Mouse (Mus musculus): Measurements from ENCODE around the gene Lemd2.

The Lemd2 gene

DNA sequence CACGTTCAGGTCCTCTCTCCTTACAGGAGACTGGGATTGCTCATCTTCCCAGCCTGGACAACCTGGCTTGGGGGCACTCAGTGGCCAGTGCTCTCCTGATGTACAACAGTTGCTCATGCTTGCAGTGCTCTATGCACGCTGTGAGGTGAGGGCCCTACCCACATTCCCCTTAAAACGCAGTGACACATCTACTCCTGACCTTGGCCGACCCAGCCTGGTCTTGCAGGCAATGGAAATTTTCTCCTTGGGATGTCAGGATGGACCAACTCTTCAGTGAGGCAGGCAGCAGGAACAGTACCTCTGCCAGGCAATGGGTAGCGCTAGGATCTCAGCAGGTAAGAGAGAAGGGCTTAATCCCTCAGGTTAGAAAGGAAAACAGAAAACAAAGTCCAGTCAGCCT lies 17.2 kb downstream of the Lemd2 start:
- DNase-seq, result no peak

GRCm38 (mm10) chr17:27186068-27186467 lies 18.2 kb downstream of the Lemd2 start:
- DNase-seq, result no peak

DNA sequence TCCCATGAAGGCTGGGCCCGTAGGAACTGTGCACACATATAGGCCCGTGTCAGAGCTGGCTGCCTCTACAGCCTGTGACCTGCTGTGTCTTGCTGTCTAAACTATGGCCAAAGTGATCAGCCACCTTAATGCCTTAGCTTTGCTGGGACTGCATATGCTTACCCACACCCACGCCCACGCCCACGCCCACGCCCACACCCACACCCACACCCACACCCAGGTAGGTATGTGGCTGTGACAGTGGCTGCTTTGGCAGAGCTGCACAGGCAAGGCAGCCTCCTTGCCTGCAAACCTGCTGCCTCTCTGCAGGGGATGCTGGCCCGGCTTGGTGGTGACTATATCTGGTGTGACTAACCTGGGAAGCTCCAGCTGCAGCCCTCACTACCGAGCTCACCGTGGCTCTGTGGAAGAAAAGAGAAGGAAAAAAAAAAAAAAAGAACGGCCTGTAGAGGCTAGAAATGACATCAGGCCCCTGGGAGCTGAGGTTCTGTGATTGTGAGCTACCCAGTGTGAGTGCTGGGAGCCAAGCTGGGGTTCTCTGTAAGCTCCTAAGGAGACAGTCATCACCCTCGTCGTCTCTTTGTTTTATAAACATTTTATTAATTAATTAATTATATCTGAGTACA lies 20.5 kb downstream of the Lemd2 start:
- no peak for DNase-seq

GRCm38 (mm10) chr17:27182401-27182800 lies 21.9 kb downstream of the Lemd2 start:
- DNase-seq, result no peak

DNA sequence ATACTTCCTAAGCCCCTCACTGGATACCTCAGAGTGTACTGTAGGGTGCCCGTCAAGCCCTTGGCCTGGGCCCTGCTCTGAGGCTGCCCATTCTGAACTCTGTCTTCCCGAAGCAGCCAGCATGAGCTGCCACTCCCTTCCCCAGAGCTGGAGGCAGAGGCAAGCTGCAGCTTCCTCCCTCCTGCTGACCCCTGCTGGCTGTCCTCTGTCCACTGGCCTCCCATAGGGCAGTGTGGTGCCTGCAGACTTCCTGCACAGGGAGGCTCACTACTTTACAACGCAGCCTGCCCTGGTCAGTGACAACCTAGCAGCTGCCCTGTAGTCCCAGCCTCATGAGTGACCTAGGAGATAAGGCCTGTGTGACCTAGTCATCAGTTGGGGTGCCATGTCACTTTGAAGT lies 22.6 kb downstream of the Lemd2 start:
- DNase-seq, result peak in 1 of 2 experiments; percentile 54

DNA sequence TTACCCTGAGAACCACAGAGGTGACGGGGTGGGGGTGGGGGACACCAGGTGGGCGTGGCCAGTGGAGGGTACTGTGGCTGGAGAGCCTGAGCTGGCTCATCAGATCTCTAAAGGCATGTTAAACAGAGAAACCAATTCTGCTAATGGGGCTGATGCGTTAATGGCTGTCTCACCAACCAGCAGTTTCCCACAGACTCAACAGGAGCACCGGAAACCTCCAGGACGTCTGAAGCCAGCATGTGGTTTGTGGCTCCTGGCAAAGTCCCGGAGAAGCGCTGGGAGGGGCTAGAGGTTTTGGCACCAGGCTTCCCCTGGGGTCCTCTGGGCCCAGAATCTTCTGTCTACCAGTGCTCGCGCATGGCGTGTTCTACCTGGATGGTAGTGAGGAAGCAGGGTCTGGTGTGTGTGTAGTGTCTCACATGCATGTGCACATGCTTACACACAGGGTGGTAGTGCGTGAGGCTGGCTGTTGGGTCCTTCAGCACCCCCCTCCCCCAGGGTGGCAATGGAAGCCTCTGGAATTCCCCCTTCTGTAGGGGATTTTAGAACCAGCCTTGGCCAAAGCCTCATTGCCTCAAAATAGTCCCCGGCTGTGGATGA lies 24.5 kb downstream of the Lemd2 start:
- DNase-seq, result no peak

- no peak for DNase-seq
These were observed 25.7 kb downstream of the Lemd2 start for GRCm38 (mm10) chr17:27178427-27179177.

DNA sequence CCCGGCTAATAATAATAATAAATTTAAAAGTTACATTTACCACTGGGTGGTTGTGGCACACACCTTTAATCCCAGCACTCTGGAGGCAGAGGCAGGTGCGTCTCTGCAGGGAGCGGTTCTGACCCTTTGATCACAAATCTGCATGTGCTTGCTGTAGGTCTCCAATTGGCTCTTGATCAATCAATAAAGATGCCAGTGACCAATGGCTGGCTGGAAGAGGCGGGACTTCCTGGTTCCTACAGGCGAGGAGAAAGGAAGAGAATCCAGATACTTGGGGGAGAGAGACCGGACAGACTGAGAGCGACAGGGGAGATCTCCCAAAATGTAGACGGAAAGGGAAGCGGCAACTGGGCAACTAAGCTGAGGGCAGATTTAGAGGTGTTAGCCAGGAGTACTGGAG lies 26.2 kb downstream of the Lemd2 start:
- DNase-seq, result no peak

DNA sequence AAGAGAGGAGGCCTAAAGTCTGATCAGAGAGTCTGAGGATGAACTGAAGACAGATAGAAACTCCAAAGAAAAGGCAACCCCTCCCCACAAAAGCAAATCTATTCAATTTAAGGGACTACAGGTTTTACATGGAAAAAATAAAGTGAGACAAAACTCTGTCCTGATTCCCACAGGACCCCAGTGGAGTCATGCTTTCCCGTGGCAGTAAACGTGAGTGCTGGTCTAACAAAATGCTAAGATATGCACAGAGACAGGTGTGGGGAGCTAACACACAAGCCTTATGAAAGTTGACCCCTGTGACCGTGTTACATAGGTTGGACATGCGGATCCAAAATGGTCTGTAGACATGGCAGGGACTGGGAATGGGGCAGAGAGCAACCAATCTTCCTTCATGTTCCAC lies 27.5 kb downstream of the Lemd2 start:
- no peak for DNase-seq

DNA sequence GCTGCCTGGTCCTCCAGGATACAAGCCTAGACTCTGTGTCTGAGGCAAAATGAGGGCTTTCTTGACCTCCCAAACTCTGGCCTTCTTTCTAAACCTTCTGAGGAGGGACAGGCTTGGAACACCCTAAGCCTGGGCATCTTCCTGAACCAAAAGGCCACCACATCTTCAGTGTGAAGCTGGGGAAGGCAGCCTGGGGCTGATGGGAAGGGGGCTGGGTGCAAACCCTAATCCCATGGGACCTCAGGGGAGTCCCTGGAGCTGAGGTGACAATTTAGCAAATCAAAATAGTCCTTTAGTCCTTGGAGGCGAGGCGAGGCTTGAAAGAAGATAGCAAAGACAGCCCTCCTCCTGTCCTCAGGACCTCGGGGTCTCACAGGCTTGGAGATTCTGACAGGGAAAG lies 28.0 kb downstream of the Lemd2 start:
- DNase-seq, result no peak

GRCm38 (mm10) chr17:27175196-27175874 lies 28.9 kb downstream of the Lemd2 start:
- no peak for DNase-seq

GRCm38 (mm10) chr17:27173715-27174114 lies 30.6 kb downstream of the Lemd2 start:
- no peak for DNase-seq

DNA sequence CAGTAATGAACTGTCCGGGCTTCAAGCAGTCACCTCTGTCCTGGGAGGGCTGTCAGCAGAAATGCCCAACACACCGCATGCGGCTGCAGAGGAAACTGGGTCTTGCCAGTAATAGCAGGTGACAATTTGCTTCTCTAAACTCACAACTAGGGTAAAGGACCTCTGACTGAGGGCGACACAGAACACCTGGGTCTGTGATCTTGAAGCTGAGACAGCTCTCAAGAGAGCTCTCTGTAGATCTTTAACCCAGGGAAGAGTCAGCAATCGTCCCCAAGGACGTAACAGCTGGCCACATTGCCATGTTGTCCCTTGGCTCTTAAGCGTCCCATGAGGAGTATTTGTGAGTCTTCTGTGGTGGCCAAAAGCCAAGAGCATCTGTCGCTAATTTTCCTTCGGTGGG lies 31.8 kb downstream of the Lemd2 start:
- DNase-seq, result no peak

DNA sequence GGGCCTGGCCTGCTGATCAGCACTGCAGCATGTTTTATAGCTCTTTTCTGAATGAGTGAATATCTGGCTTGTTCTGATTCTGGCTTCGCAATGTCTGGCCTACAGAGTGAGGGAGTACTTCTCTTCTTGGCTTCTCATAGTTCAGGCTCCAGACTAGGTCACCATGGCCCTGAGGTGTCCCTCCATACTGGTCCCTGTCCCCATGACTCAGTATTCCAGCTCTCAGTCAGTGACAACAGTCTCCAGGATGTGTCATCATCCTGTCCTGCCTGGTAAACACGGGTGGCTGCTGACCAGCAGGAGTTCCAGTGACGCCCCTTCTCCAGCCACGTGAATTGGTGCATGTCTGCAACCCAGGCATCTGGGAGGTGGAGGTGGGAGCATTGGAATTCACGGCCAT lies 33.1 kb downstream of the Lemd2 start:
- no peak for DNase-seq

DNA sequence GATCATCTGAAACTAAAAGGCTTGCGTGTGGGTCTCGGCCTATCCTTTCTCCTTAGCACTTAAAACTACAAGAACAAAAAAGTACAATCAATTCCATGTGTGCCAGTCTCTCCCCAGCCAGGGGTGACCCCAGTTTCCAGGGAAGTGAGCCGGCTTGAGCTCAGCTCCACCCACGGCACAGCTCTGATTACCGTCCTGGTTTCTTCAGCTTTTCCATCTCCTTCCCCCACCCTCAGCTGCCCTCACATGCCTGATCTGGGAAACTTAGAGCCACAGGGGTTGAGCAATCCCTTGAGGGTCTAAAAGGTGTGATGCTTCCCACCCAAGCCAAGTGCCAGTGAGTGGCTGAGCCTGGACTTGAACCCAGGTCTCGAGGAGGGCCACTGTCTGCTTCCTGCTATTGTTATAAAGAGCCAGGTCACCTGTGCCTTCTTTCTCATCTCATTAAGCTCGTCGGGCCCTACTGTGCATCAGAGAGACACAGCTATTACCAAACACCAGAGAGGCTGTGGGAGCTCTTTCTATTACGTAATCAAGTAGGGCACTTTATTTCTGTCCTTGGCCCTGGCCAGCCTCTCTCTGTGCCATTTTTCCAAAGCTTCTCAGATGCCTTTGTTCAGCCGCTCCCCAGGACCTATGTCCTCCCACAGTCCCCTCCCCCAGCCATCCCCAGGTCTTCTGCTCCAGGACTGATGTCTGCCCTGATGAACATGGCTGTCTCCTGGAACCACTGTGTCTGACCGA lies 34.1 kb downstream of the Lemd2 start:
- DNase-seq, result no peak

DNA sequence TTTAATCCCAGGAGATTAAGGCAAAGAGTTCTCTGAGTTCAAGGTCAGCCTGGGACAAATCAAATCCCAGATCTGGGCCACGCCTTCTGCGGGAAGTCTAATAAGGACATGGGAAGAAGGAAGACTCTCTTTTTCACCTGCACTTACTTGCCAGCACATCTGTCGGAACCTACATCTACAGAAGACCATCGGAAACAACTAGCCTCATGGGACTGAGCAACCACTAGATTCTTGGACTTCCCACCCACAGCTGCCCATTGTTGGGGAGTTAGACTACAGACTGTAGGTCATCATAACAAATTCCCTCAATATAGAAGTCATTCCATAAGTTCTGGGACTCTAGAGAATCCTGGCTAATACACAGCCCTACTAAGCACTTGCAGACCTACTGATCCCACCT lies 35.7 kb downstream of the Lemd2 start:
- no peak for DNase-seq

DNA sequence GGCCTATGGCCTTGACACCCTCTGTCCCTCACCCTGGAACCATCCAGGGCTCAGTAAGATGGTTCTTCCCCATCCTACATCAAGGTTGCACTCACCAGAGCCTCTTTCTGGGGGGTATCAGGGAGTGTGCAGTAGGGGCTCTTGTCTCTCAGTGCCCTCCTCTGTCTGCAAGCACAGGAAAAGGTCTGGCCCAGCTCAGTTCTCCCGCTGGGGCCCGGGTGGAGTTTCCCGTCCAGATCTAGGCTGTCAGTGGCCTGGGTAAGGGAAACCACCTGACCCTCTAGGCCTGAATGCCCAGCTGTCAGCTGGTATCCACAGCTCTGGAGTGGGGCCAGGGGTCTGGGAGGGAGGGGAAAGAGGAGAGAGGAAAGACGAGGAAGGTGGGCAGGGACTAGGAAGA lies 36.7 kb downstream of the Lemd2 start, which contains the start of gene Ip6k3:
Ip6k3 (minus strand) TSS at position 251 of the 400 bp plus-strand sequence.
- DNase-seq, result peak; percentile 28 to 58

- DNase-seq, result no peak
These were observed 37.4 kb downstream of the Lemd2 start for GRCm38 (mm10) chr17:27166901-27167300.

GRCm38 (mm10) chr17:27165054-27165773 lies 39.1 kb downstream of the Lemd2 start:
- peak in 1 of 2 experiments; percentile 61 for DNase-seq

DNA sequence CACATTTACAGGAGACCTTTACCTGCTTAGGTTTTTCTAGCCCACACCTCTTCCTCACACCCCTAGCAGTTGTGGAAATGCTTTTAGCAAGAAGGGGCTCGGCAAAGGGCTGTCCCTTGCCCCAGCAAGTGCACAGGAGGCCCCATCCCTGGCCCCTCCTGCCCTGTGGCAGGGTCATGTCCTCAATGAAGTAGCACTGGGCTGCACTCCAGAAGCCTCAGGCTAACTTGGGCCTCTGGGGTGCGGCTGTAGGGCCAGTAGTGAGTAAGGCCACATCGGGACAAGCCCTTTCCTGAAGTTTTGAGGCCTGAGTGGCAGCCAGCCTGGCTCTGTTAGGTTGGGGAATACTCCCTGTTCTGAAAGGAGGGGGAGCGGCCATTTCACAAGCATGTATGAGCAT lies 43.4 kb downstream of the Lemd2 start:
- peak in 1 of 2 experiments; percentile 60 for DNase-seq

DNA sequence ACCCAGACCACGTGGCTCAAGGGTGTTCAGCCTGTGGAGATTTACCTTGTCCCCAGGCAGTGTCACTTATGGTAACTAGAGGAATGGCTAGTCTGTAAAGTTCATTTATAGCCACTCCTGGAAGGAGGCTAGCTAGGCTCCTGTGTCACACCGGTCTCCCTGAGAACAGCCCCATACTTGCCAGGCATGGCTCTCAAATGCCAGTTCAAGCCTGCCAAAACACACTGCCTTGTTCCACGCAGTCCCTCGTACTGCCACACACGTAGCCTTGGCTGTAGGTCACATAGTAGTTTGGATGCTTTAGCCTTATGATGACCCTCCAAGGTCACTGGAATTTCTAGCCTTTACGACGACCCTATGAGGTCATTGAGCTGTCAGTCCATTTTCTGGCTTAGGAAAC lies 45.1 kb downstream of the Lemd2 start:
- DNase-seq, result no peak

DNA sequence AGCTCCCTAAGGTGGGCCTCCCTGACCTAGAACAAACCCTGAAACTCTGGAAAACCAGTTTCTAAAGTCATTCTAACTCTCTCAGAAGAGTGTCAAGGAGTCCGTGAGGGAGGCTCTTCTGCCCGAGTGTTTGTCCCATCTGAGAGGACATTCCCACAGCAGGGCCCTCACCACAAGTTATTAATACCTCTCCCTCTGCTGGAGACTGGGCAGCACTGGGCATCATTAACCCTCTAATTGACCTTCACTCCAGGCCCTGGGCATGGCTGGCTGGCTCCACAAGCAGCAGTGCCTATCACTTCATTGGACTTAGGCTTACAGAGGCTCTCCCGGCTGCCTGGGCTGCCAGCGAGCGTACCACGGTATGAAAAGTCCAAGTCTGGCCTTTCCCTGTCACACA lies 45.8 kb downstream of the Lemd2 start:
- DNase-seq, result no peak
